ENCODE assay signal across 9 mouse cellular contexts in genomic region chr13:73748663-73749440, GRCm38 (mm10). TPM values are rescaled to one million over a fixed set of nuclear protein-coding genes. Genes with fewer than 3 reads are reported as not detected.
DNase-seq lines count a peak whose midpoint lies in the region; ATAC-seq lines count a peak whose summit lies in the region.
"Had no signal": no experiment of that assay in that cellular context is flagged by ENCODE, and none has a peak within 500 bp of the region (broad histone marks: within the 10 kb centered on the region; RNA-seq: fewer than 3 reads in every experiment).

No protein-coding gene starts in this region.

- no peak overlapping the region for H3K9ac ChIP-seq in forebrain, embryonic 15.5 days (replicated peaks)
- H3K9ac ChIP-seq in forebrain, embryonic 14.5 days (ENCODE audit: low read length): no peak overlapping the region
- H3K9ac ChIP-seq in lung, embryonic 16.5 days (ENCODE audit: low read length): no peak overlapping the region

- no peak overlapping the region for H3K4me2 ChIP-seq in forebrain, embryonic 15.5 days (replicated peaks)
- H3K4me2 ChIP-seq in forebrain, embryonic 14.5 days (ENCODE audit: low read length): no peak overlapping the region
- no peak overlapping the region for H3K4me2 ChIP-seq in lung, embryonic 16.5 days (ENCODE audit: low read depth, low read length)

- H3K27ac ChIP-seq in forebrain, embryonic 15.5 days (replicated peaks): no peak overlapping the region
- H3K27ac ChIP-seq in forebrain, embryonic 14.5 days (ENCODE audit: low read depth, low read length): no peak overlapping the region
- H3K27ac ChIP-seq in lung, embryonic 16.5 days (ENCODE audit: low read length): peak overlapping the region; percentile 18; the same call in 1 of the 2 replicates

- intact Hi-C loops in left cerebral cortex, postnatal 36 days (cut with DNase I): no loop called here

- no peak for DNase-seq in forebrain, embryonic 14.5 days (ENCODE audit: low spot score)
- DNase-seq in urinary bladder, postnatal 14 days (ENCODE audit: low spot score): peak; percentile 70
- DNase-seq in urinary bladder, postnatal 25 days (ENCODE audit: low spot score): no peak
- DNase-seq in thymus, postnatal 4 days: peak; percentile 79
- DNase-seq in left cerebral cortex, postnatal 36 days (ENCODE audit: low spot score in 2 of 2): no peak
- DNase-seq in spleen, adult 12 weeks (ENCODE audit: low spot score): no peak

- no peaks in the 10 kb centered on the region for H3K9me3 ChIP-seq in forebrain, embryonic 15.5 days
- H3K9me3 ChIP-seq in forebrain, embryonic 14.5 days (replicated peaks; ENCODE audit: control insufficient read depth, low read length): no peaks in the 10 kb centered on the region
- no peaks in the 10 kb centered on the region for H3K9me3 ChIP-seq in lung, embryonic 16.5 days (ENCODE audit: control insufficient read depth, low read length)

- H3K4me1 ChIP-seq in forebrain, embryonic 15.5 days: peaks cover 4% of the 10 kb centered on the region
- H3K4me1 ChIP-seq in forebrain, embryonic 14.5 days (ENCODE audit: control insufficient read depth, insufficient read depth, low read length): peaks cover 4% of the 10 kb centered on the region; the same call in 1 of the 2 replicates
- H3K4me1 ChIP-seq in lung, embryonic 16.5 days (replicated peaks; ENCODE audit: control insufficient read depth, insufficient read depth, low read length): 0 out of 2 replicates have a peak, but pooled peaks cover 2% of the 10 kb centered on the region

- H3K36me3 ChIP-seq in forebrain, embryonic 15.5 days: no peaks in the 10 kb centered on the region
- no peaks in the 10 kb centered on the region for H3K36me3 ChIP-seq in forebrain, embryonic 14.5 days (ENCODE audit: control insufficient read depth, insufficient read depth, low read length)
- H3K36me3 ChIP-seq in lung, embryonic 16.5 days (ENCODE audit: control insufficient read depth, insufficient read depth, low read length): no peaks in the 10 kb centered on the region

- WGBS in forebrain, embryonic 15.5 days: 30% methylated on average over 15 of the region's 15 CpGs
- WGBS in forebrain, embryonic 14.5 days: 27% methylated on average over 15 of the region's 15 CpGs
- 41% methylated on average over 15 of the region's 15 CpGs for WGBS in lung, embryonic 16.5 days

- no peak overlapping the region for H3K4me3 ChIP-seq in forebrain, embryonic 15.5 days
- H3K4me3 ChIP-seq in forebrain, embryonic 14.5 days (ENCODE audit: low read depth, low read length): no peak overlapping the region
- H3K4me3 ChIP-seq in lung, embryonic 16.5 days (ENCODE audit: low read length): no peak overlapping the region
- H3K4me3 ChIP-seq: erythroblast, embryonic 14.5 days had no signal

- no peaks in the 10 kb centered on the region for H3K27me3 ChIP-seq in forebrain, embryonic 15.5 days
- no peaks in the 10 kb centered on the region for H3K27me3 ChIP-seq in forebrain, embryonic 14.5 days (replicated peaks; ENCODE audit: control insufficient read depth, insufficient read depth, low read length)
- H3K27me3 ChIP-seq in lung, embryonic 16.5 days (ENCODE audit: control insufficient read depth, insufficient read depth, low read depth, low read length): no peaks in the 10 kb centered on the region; the same call in 1 of the 2 replicates

- ATAC-seq in forebrain, embryonic 15.5 days (replicated peaks): 0 out of 2 replicates have a peak, but pooled peaks have one; percentile 11
- ATAC-seq in forebrain, embryonic 14.5 days: no peak
- ATAC-seq in lung, embryonic 16.5 days (ENCODE audit: low read depth): 0 out of 2 replicates have a peak, but pooled peaks have one; percentile 16

RNA-seq across cellular contexts. Expression of gene Slc12a7, which starts 16.0 kb away (rescaled TPM):
- 16.3 and 18.4 TPM in 2 replicates for polyA plus RNA-seq in forebrain, embryonic 15.5 days (2015; fragmentation: Nextera tagmentation; extraction: Ambion mirVana)
- 14.5 and 16.6 TPM in 2 replicates for polyA plus RNA-seq in forebrain, embryonic 14.5 days (2014; fragmentation: Nextera tagmentation; extraction: Ambion mirVana)
- 14.6 and 18.7 TPM in 2 replicates for polyA plus RNA-seq in lung, embryonic 16.5 days (2015; fragmentation: Nextera tagmentation; extraction: Ambion mirVana)
- 1 to 10 TPM; 3.6 to 3.8 TPM for total RNA-seq in left cerebral cortex, postnatal 36 days (2021)

RNA-seq across cellular contexts. Expression of gene Slc6a19, which starts 44.2 kb away (rescaled TPM):
- polyA plus RNA-seq in forebrain, embryonic 15.5 days (2015; fragmentation: Nextera tagmentation; extraction: Ambion mirVana): 0.06 TPM in 1 of 2 replicates, not detected in the other
- 0.28 and 0.41 TPM in 2 replicates for polyA plus RNA-seq in forebrain, embryonic 14.5 days (2014; fragmentation: Nextera tagmentation; extraction: Ambion mirVana)
- 0.08 TPM in 1 of 2 replicates, not detected in the other for polyA plus RNA-seq in lung, embryonic 16.5 days (2015; fragmentation: Nextera tagmentation; extraction: Ambion mirVana)
- total RNA-seq in left cerebral cortex, postnatal 36 days (2021): under 1 TPM in 1 of 2 experiments, not detected in 1; 0.15 TPM
- polyA plus RNA-seq: erythroblast, embryonic 14.5 days had no signal

Comparison
In these comparisons a context has a peak if more than half of its experiments do, and no peak if none do; other contexts are left out.
1. DNase-seq: peak in urinary bladder, postnatal 14 days (single experiment) and thymus, postnatal 4 days (single experiment); none in forebrain, embryonic 14.5 days (single experiment), urinary bladder, postnatal 25 days (single experiment), left cerebral cortex, postnatal 36 days (0 of 2) and spleen, adult 12 weeks (single experiment).